Mouse (Mus musculus) lung, postnatal 36 days (tissue): Measurements from ENCODE around the gene Mt1.

Experiments used
- DNase-seq: peaks from one replicate; pipeline ENCODE4 v3.0.0; 2022; ENCODE audit warnings: mixed read lengths

Gene Mt1

GRCm38 (mm10) chr8:94173848-94174403, 5.0 kb upstream of the Mt1 start:
- DNase-seq, result no peak

GRCm38 (mm10) chr8:94174619-94175213, 4.2 kb upstream of the Mt1 start:
- DNase-seq, result no peak

- no peak for DNase-seq
Observed at GRCm38 (mm10) chr8:94177716-94178390, 1.0 kb upstream of the Mt1 start.

GRCm38 (mm10) chr8:94179713-94180560, 1.1 kb downstream of the Mt1 start:
- peak; percentile 24 for DNase-seq

- DNase-seq, result no peak
Observed at GRCm38 (mm10) chr8:94180561-94180908, 1.7 kb downstream of the Mt1 start.

GRCm38 (mm10) chr8:94182055-94182929, 3.4 kb downstream of the Mt1 start:
- DNase-seq, result no peak

GRCm38 (mm10) chr8:94183117-94183516, 4.2 kb downstream of the Mt1 start:
- DNase-seq, result peak; percentile 83

- DNase-seq, result no peak
Observed at GRCm38 (mm10) chr8:94184357-94184843, 5.5 kb downstream of the Mt1 start.

GRCm38 (mm10) chr8:94185791-94186190, 6.9 kb downstream of the Mt1 start:
- no peak for DNase-seq

- peak; percentile 89 for DNase-seq
Observed at GRCm38 (mm10) chr8:94186542-94186941, 7.7 kb downstream of the Mt1 start.

- no peak for DNase-seq
Observed at GRCm38 (mm10) chr8:94187290-94188002, 8.6 kb downstream of the Mt1 start.

- DNase-seq, result peak; percentile 70
Observed at GRCm38 (mm10) chr8:94189275-94190031, 10.6 kb downstream of the Mt1 start.

GRCm38 (mm10) chr8:94191101-94191691, 12.3 kb downstream of the Mt1 start:
- peak; percentile 90 for DNase-seq

- DNase-seq, result peak; percentile 54
Observed at GRCm38 (mm10) chr8:94192926-94193325, 14.0 kb downstream of the Mt1 start.

GRCm38 (mm10) chr8:94194591-94195223, 15.8 kb downstream of the Mt1 start:
- DNase-seq, result peak; percentile 55

- peak; percentile 73 for DNase-seq
Observed at GRCm38 (mm10) chr8:94199202-94199869, 20.5 kb downstream of the Mt1 start.

- DNase-seq, result peak; percentile 41
Observed at GRCm38 (mm10) chr8:94204043-94204442, 25.2 kb downstream of the Mt1 start.

GRCm38 (mm10) chr8:94205736-94206135, 26.9 kb downstream of the Mt1 start:
- DNase-seq, result peak; percentile 80

GRCm38 (mm10) chr8:94206256-94206655, 27.4 kb downstream of the Mt1 start:
- no peak for DNase-seq
